Mouse (Mus musculus) megakaryocyte, adult 5-6 weeks (primary cell): ENCODE measurements around the gene Sash3. TPM values are rescaled to one million over a fixed set of nuclear protein-coding genes. Genes with fewer than 3 reads are reported as not detected.

Experiments
- ATAC-seq: 2 replicates; pipeline ENCODE4 v1.8.0; 2016; ENCODE audit warnings: mild to moderate bottlenecking, inconsistent platforms; ENCODE audit not compliant: poor library complexity, severe bottlenecking
- total RNA-seq, 2 experiments: library from RNA; stranded (forward) in 1 of 2; stranded (reverse) in 1 of 2; fragments of 153-499, 151-499 nt in 1 of 2; fragments of 221-1000, 200-1000 nt in 1 of 2; gene quantifications; 2 replicates each; pipeline versions ENCODE4 v1.2.3 to v1.2.4; 2015 to 2017

The Sash3 gene
- total RNA-seq (2015) (96.3 and 105 TPM in 2 replicates), total RNA-seq (2017) (146 and 154 TPM in 2 replicates)

GRCm38 (mm10) chrX:48146262-48146661 is at the start of gene Sash3:
TSS of gene Sash3 (plus strand) at chrX:48146436.
- ATAC-seq, result peak; percentile 81

GRCm38 (mm10) chrX:48096580-48096979 is 49.7 kb upstream of the Sash3 start:
- no peak for ATAC-seq

DNA sequence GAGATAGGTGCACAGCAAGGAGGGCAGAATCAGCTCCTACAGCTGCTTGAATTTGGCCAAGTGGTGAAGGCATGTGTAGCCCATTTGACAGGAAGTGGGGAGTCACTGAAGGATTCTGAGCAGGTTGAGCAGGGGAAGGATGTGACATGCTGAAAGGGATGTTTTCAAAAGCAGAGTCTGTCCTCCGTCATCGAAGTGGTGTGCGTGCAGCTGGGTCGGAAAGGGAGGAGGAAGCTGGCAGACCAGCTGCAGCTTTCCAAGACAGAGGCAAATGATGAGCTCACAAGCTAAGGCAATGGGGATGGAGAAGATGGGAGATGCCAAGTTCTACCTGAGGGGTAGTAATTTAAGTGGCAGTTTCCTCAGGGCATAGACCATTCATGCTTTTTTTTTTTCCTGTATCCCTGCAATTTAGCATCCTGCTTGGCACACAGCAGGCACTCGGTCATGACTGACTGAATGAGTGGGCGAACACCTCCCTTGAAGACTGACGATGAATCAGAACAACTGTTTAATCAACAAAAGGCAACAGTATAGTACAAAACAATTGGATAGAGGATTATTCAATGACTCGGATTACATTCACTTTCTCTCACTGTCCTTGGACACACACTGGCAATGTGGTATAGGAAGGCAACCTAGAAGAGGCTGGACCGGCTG is 47.6 kb upstream of the Sash3 start:
- ATAC-seq, result no peak

DNA sequence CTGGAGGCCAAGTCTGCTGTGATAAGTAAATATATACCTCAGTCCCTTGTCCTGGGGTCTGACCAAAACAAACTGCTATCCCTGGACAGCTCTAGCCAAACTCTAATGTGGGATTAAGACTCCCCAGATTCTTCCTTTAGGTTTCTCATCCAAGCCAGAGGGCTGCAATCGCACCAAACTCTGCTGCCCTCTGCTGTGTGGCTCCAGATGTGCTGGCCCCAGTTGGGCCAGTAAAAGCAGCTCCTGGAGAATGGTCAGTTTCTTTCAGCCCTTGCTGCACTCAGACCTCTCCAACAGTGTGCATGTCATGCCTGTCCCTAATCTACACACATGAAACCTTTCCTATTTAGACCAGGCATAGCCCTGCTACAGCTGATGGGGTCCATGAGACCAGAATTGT is 46.4 kb upstream of the Sash3 start:
- no peak for ATAC-seq

DNA sequence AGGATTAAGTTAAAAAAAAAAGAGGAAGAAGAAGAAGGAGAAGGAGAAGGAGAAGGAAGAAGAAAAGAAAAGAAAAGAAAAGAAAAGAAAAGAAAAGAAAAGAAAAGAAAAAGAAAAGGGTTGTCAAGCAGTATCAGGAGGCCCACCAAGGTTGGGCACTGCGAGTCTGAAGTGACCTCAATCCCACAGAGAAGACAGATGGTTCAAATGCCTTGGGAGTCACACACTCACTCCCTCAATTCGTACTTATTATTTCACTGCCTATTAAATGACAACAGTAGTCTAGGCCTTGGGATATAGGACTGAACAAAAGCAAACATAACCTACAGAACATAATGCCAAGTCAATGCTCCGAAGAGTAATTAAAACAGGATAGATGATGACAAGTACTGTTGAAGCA is 43.0 kb upstream of the Sash3 start:
- no peak for ATAC-seq

DNA sequence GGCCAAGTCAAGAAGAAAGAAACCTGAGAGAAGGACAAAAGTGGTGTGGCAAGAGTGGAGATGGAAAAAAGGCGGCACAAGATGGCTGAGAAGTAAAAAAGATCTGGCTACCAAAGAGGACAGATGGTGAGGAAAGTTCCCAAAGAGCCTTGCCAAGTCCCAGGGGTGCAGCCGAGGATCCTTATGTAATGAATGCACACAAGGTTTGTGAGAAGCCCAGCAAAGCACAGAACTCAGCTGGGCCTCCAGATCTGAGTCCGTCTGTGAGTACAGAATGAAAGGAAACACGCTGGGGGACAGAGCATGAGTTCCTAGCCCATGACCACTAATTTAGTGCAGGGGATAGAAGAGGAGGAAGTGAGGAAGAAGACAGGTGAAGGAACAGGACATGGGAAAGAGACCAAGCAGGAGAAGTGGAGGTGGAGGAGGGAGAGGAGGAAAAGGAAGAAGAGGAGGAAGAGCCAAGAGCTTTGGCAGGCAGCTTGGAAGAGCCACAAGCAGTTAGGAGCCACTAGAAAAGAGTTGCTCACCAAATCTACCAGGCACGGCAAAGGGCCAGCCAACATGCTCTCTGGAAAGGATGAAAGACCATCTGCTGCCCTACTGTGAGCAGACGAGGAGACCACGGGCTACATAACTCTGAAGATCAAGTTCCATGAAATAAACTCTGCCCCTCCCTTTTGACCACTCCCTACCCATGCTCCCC is 41.3 kb upstream of the Sash3 start:
- no peak for ATAC-seq

- ATAC-seq, result peak; percentile 96
These were observed 40.0 kb upstream of the Sash3 start for GRCm38 (mm10) chrX:48106226-48106625.

DNA sequence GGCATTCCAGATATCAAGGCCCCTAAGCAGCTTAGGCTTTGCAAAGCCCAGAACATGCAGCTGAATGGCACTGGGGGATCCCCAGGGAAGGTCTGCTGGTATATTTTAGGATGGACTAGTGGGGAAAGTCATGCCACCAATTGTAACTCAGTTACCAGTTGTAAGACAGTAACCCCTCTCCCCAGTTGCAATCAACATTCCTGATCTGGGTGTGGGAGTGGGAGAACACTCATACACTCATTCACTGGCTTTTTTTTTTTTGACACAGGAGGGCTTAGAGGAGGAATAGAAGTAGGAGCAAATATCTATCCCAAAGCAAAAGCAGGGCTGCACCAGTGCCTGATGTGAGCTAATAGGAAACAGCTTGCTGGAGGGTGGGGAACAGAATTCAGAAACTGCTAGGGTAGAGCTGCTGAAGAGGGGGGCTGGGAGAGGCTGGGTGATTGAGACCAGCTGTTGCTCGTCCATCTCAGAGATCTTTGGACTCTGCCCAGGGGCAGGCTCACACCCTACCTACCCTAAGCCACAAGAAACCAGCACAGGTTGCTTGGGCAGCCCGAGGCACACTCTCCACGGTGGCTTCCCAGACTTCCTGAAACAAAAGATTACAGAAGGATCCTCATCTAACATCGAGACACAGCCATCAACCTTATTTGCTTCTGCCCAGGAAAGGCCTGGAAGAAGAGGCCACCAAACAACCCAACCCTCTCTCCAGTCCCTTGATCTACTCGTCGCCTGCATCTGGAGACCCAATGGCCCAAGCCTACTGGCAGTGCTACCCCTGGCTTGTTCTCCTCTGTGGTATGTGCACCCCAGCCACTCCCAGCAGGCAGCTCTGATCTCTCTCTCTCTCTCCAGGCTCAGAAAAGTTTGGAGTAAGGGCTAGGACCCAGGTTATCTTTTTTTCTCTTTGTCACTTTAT is 37.6 kb upstream of the Sash3 start, which contains the start of gene Xpnpep2:
TSS of gene Xpnpep2 (plus strand) at position 332 of the 922 bp plus-strand sequence.
- no peak for ATAC-seq

DNA sequence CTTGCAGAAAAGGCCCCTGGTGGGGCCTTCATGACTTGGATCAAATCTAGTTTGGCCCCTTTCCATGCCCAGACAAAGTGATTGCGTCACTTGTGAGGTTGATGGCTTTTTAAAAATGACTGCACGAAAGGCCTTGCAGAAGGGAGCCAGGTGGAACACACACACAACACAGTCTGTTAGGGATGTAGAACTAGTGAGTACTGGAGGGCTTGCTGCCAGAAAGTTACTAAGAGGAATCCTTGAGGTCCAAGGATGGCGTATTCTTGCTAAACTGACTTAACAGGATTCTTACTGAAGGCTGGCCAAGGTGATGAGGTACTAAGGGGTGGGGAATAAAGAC is 37.0 kb upstream of the Sash3 start:
- no peak for ATAC-seq

DNA sequence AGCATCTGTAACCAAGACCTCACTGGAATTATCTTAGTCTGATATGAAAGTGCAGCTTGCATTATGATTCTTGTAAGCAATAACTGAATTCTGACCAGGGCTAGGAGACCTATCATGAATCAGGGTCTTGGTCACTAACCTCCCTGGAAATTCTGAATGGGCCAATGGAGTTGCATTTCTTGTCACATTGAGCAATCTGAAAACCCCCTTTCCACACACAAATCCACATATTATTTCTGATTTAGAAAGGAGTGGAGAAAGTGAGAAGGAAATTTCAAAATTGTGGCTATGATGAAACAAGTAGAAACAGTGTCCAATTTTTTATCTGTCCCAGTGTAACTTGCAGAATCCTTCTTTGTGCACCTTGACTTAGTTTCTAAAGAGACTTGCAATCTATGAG is 26.9 kb upstream of the Sash3 start:
- no peak for ATAC-seq

- peak; percentile 65 for ATAC-seq
These were observed 21.8 kb upstream of the Sash3 start for GRCm38 (mm10) chrX:48124132-48125071.

DNA sequence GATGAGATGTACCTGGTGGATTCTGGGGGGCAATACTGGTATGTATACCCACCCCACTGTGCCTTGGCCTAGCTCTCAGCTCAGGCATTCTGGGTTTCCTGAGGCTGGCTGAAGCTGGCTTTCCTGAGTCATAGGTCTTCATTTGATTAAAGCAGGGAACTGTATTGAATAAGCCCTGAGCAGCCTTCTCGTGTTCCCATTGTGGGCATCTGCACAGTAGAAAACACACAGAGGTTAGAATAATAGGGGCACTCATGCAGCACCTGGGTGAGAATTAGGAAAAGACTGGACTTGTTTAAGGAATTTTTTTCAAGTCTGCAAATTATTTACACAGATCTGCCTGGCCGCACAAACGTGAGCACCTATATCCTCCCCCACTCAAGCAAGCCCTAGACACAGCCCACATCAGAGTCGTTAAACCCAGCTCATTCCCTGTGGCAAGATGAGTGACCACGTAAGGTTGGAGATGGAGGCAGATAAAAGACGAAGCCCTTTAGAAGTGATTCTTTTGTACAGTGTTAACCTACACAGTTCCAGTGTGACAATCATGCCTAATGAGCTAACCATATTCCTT is 19.2 kb upstream of the Sash3 start:
- ATAC-seq, result no peak

DNA sequence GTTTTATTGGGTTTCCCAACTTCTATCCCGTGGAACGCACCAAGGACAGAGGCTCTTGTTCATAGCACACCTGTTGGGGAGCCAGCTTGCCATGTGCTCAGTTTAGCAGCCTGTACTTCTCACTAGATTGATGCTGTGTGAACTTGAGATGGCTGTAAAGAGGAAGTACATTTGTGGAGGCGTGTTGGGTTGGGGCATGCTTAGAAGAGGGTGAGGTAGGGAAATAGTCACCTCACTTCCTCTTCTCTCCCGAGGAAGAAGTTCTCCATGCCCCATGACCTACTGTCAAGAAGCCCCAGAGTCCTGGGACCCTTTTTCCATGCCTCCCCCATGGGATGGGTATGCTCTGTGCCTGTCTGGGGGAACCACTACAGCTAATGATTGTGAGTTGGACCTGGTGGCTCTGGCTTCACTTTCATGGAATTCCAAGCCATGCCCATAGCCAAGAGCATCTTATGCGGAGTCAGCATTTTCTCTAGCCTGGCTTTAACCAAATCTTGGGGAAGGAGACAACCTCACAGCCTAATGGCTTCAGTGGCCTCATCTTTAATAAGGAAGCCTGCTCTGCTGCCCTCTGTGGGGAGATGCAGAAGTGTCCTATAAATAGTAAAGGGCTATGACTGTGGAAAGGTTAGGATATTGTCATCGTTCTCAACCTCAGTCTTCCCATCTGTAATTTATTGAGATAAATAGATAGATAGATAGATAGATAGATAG is 18.6 kb upstream of the Sash3 start:
- peak; percentile 93 for ATAC-seq

- ATAC-seq, result 0 out of 2 replicates have a peak, but pooled peaks have one; percentile 9
These were observed 17.1 kb upstream of the Sash3 start for GRCm38 (mm10) chrX:48129167-48129566.

DNA sequence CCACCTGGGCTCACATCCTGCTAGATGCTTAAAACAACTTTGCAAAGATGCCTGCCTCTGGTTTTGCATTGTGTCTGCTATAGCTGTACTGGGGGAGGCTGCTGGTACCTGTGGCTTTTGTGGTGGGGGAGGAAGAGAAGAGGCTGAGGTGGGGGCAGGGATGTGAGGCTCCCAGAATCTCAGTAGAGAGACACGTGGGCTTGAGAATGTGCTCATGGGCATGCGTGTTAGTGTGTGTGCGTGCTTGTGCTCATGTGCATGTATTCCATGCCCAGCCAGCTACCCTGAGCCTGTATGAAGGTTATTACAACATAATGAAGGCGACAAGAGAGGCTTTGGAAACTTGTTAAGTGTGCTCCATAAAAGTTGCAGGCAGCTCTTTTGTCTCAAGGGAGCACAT is 9.3 kb upstream of the Sash3 start:
- no peak for ATAC-seq

DNA sequence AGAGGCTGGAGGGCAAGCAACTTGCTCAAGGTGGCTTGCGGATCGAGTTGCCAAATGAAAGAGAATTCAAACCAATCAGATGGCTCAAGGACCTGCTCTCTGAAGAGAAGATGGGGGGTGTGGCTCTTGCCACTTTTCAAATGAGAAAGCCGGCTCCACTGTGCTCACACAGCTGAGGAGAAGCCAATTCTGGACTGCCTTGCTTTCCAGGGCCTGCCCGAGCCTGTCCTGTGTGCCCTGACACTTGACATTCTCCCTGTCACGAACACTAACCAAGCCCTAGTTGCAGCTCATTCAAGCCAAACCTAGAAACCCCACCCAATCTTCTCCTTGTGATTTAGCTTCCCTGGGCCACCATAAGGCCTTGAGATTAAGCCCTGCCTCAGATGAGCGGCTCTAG is 8.2 kb upstream of the Sash3 start:
- ATAC-seq, result no peak

DNA sequence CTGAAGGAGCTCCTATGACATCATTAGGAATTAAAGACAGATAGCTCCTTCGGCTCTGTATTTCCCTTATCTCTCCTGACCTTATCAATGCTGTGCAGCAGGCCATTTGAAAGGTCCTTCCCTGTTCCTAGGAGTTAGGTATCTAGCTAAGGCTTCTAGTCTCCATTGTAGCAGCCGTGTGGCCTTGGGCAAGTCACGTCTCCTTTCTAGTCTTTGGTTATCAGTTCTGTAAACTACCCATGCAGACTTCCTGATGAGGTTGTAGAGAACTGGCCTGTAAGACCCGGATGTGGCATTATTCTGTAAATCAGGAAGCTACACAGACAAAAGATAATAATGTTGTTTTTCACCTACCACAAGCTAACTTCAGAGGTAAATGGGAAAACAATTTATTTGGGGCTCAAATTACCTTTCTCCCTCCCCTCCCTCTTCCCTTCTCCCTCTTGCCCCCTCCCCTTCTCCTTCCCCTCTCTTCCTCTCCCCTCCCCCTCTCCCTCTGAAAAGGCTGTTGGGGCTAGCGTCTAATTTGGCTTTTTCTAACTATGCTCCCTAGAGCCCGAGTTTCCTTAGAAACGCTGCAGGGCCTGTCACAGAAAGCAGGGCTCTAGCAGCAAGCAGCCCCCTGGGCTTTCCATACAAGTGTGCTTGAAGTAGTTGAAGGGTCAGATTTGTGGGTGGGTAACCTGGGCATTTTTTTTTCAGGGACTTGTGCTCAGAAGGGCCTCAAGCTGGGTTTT is 7.5 kb upstream of the Sash3 start:
- ATAC-seq, result peak; percentile 39

DNA sequence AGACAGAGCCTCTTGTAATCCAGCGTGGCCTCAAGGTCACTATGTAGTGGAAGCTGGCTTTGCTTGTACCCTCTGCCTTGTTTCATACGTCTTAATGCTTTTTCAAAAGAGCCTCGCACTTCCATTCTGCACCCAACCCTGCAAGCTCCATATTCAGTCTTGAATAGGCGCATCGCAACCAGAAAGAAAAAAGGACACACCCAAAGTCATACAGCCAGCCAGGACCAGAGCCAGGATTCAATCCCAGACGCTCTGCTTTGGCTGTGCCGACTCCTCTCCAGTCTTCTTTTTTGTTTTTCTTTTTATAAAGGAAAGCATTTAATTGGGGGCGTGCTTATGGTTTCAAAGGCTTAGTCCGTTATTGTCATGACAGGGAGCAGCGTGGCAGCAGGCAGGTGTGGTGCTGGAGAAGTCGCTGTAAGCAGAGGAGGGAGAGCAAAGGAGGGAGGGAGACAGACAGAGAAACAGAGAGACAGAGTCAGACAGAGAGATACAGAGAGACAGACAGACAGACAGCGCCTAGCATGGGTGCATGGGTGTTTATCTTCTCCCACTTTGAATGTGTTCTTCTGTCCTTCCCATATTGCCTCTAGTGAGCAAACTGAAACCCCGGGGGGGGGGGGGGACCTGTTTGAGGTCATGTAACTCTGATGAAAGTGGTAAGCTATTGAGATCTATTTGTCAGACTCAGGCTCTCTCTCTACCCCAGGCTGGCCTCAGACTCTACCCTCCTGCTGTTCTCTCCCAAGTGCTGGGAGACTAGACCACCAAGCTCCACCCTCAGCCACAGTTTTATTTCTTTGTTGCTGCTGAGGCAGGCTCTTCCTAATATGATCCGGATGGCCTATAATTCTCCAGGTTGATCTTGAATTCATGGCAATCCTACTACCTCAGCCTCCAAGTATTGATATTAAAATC is 6.6 kb upstream of the Sash3 start:
- no peak for ATAC-seq
